Comparison of ENCODE assay signal across 13 mouse cellular contexts in genomic region chr6:34274346-34274745, GRCm38 (mm10). TPM values are rescaled to one million over a fixed set of nuclear protein-coding genes. Genes with fewer than 3 reads are reported as not detected.
A peak's percentile ranks its signal among the peaks of the same experiment; 100 is the strongest.
DNase-seq lines count a peak whose midpoint lies in the region; ATAC-seq and TF ChIP-seq lines count a peak whose summit lies in the region.
"Had no signal": no experiment of that assay in that cellular context is flagged by ENCODE, and none has a peak within 500 bp of the region (broad histone marks: within the 10 kb centered on the region; RNA-seq: fewer than 3 reads in every experiment).

No protein-coding gene starts in this region.

- H3K4me1 ChIP-seq in hindbrain, postnatal 0 days (ENCODE audit: insufficient read depth, low read length) = no peaks in the 10 kb centered on the region
- no peaks in the 10 kb centered on the region for H3K4me1 ChIP-seq in hindbrain, embryonic 13.5 days (replicated peaks)
- peaks cover 11% of the 10 kb centered on the region for H3K4me1 ChIP-seq in heart, embryonic 15.5 days (replicated peaks)
- H3K4me1 ChIP-seq: embryonic facial prominence, embryonic 12.5 days had no signal

- H3K9me3 ChIP-seq in hindbrain, postnatal 0 days (ENCODE audit: low read length) = no peaks in the 10 kb centered on the region
- no peaks in the 10 kb centered on the region for H3K9me3 ChIP-seq in hindbrain, embryonic 13.5 days
- H3K9me3 ChIP-seq in heart, embryonic 15.5 days (replicated peaks) = no peaks in the 10 kb centered on the region
- H3K9me3 ChIP-seq: embryonic facial prominence, embryonic 12.5 days had no signal

- H3K27ac ChIP-seq in hindbrain, postnatal 0 days = peak overlapping the region; percentile 22; the same call in 1 of the 2 replicates
- no peak overlapping the region for H3K27ac ChIP-seq in hindbrain, embryonic 13.5 days
- H3K27ac ChIP-seq in heart, embryonic 15.5 days = peak overlapping the region; percentile 76
- H3K27ac ChIP-seq: embryonic facial prominence, embryonic 12.5 days; left cerebral cortex, adult 2 months had no signal

- H3K9ac ChIP-seq in hindbrain, postnatal 0 days (replicated peaks; ENCODE audit: low read length) = no peak overlapping the region
- no peak overlapping the region for H3K9ac ChIP-seq in hindbrain, embryonic 13.5 days
- H3K9ac ChIP-seq in heart, embryonic 15.5 days = no peak overlapping the region
- H3K9ac ChIP-seq: embryonic facial prominence, embryonic 12.5 days; liver, postnatal 0 days had no signal

- no peak for DNase-seq in hindbrain, postnatal 0 days (ENCODE audit: low spot score)
- peak; percentile 96 for DNase-seq in Muller cell, postnatal 12 days (ENCODE audit: inconsistent ontology term)
- DNase-seq in cerebellum, adult 8-10 months = peak; percentile 13
- DNase-seq in MN1 (ENCODE audit: low spot score) = no peak
- DNase-seq in adrenal gland, postnatal 14 days = no peak
- DNase-seq in urinary bladder, postnatal 10 days (ENCODE audit: low spot score) = no peak
- DNase-seq: liver, postnatal 0 days; thymus, adult 2 months had no signal

- no peak for TF ChIP-seq CTCF in hindbrain, postnatal 0 days (IDR thresholded peaks at IDR 0.05; ENCODE audit: low read depth)

- H3K36me3 ChIP-seq in hindbrain, postnatal 0 days (ENCODE audit: insufficient read depth, low read length) = no peaks in the 10 kb centered on the region
- no peaks in the 10 kb centered on the region for H3K36me3 ChIP-seq in hindbrain, embryonic 13.5 days
- no peaks in the 10 kb centered on the region for H3K36me3 ChIP-seq in heart, embryonic 15.5 days
- H3K36me3 ChIP-seq: embryonic facial prominence, embryonic 12.5 days had no signal

- H3K27me3 ChIP-seq in hindbrain, postnatal 0 days (ENCODE audit: insufficient read depth, low read length) = no peaks in the 10 kb centered on the region
- H3K27me3 ChIP-seq in hindbrain, embryonic 13.5 days = peaks cover 2% of the 10 kb centered on the region; the same call in 1 of the 2 replicates
- no peaks in the 10 kb centered on the region for H3K27me3 ChIP-seq in heart, embryonic 15.5 days
- H3K27me3 ChIP-seq: embryonic facial prominence, embryonic 12.5 days had no signal

- H3K4me3 ChIP-seq in hindbrain, postnatal 0 days (ENCODE audit: low read length) = no peak overlapping the region
- no peak overlapping the region for H3K4me3 ChIP-seq in hindbrain, embryonic 13.5 days
- H3K4me3 ChIP-seq in heart, embryonic 15.5 days = no peak overlapping the region
- H3K4me3 ChIP-seq: embryonic facial prominence, embryonic 12.5 days; left cerebral cortex, adult 2 months had no signal

- ATAC-seq in hindbrain, postnatal 0 days = no peak
- ATAC-seq in hindbrain, embryonic 13.5 days (ENCODE audit: low FRiP score) = no peak
- peak; percentile 83 for ATAC-seq in heart, embryonic 15.5 days (replicated peaks; ENCODE audit: insufficient number of reproducible peaks, insufficient read depth, low FRiP score, low read depth)
- ATAC-seq: inflammation-experienced regulatory T-cells, adult 6 months; liver, postnatal 0 days had no signal

- no peak overlapping the region for H3K4me2 ChIP-seq in hindbrain, postnatal 0 days (ENCODE audit: low read depth, low read length)
- H3K4me2 ChIP-seq in hindbrain, embryonic 13.5 days = no peak overlapping the region
- no peak overlapping the region for H3K4me2 ChIP-seq in heart, embryonic 15.5 days
- H3K4me2 ChIP-seq: embryonic facial prominence, embryonic 12.5 days had no signal

- WGBS in hindbrain, postnatal 0 days = 78% methylated on average over 2 of the region's 2 CpGs
- 88% methylated on average over 2 of the region's 2 CpGs for WGBS in hindbrain, embryonic 13.5 days
- 43% methylated on average over 2 of the region's 2 CpGs for WGBS in heart, embryonic 15.5 days

RNA-seq across cellular contexts. Expression of gene Akr1b3, which starts 42.9 kb away (rescaled TPM):
- total RNA-seq in hindbrain, postnatal 0 days (2014; rRNA removed) = 78.2 and 84.9 TPM in 2 replicates
- polyA plus RNA-seq in hindbrain, postnatal 0 days (2015; fragmentation: Nextera tagmentation; extraction: Ambion mirVana) = 97.5 and 106 TPM in 2 replicates
- 106 and 108 TPM in 2 replicates for polyA plus RNA-seq in hindbrain, embryonic 13.5 days (2015; fragmentation: Nextera tagmentation; extraction: Ambion mirVana)
- polyA plus RNA-seq in heart, embryonic 15.5 days (2015; fragmentation: Nextera tagmentation; extraction: Ambion mirVana) = 150 and 163 TPM in 2 replicates
- 151 and 180 TPM in 2 replicates for total RNA-seq in adrenal gland, postnatal 14 days (2021)

Comparison
In these comparisons a context has a peak if more than half of its experiments do, and no peak if none do; other contexts are left out.
1. DNase-seq: peak in Muller cell, postnatal 12 days (single experiment) and cerebellum, adult 8-10 months (single experiment); none in hindbrain, postnatal 0 days (single experiment), MN1 (single experiment), adrenal gland, postnatal 14 days (single experiment) and urinary bladder, postnatal 10 days (single experiment).